Mouse (Mus musculus) small intestine, adult 2 months (tissue): ENCODE results near the gene Klf1.

Source experiments
- CTCF ChIP-seq: fragments of 200-500 bp; IDR thresholded peaks from 2 replicates; pipeline ENCODE4 v1.5.1; 2012; ENCODE audit warnings: low read depth, mild to moderate bottlenecking, control low read depth, inconsistent platforms, low read length, moderate library complexity, mixed read lengths; ENCODE audit not compliant: insufficient replicate concordance, insufficient read length; ENCODE audit errors: extremely low read depth
- POLR2A ChIP-seq: fragments of 200-500 bp; IDR thresholded peaks from 2 replicates; pipeline ENCODE4 v1.6.1; 2012; ENCODE audit warnings: low read depth, mild to moderate bottlenecking, control low read depth, inconsistent platforms, low read length, moderate library complexity

- TF ChIP-seq CTCF (no peak), POLR2A (no peak)
Measured at GRCm38 (mm10) chr8:84907493-84907892, 5.8 kb downstream of the Klf1 start.
